ENCODE assay signal across 20 mouse cellular contexts in genomic region chr2:170342312-170342830, GRCm38 (mm10).
A peak's percentile ranks its signal among the peaks of the same experiment; 100 is the strongest.
DNase-seq lines count a peak whose midpoint lies in the region; ATAC-seq and TF ChIP-seq lines count a peak whose summit lies in the region.
"Had no signal": no experiment of that assay in that cellular context is flagged by ENCODE, and none has a peak within 500 bp of the region (broad histone marks: within the 10 kb centered on the region; RNA-seq: fewer than 3 reads in every experiment).

No protein-coding gene starts in this region.

- TF ChIP-seq EP300 in stomach, postnatal 0 days (optimal IDR thresholded peaks at IDR 0.05) = no peak

- TF ChIP-seq CTCF in stomach, postnatal 0 days (IDR thresholded peaks at IDR 0.05; ENCODE audit: low read depth) = no peak

- no peaks in the 10 kb centered on the region for H3K79me2 ChIP-seq in myocyte (ENCODE audit: control insufficient read depth, insufficient read depth)

- no peak overlapping the region for H3K9ac ChIP-seq in stomach, embryonic 16.5 days (ENCODE audit: low read length)
- H3K9ac ChIP-seq in stomach, postnatal 0 days (ENCODE audit: low read length) = no peak overlapping the region
- no peak overlapping the region for H3K9ac ChIP-seq in embryonic facial prominence, embryonic 15.5 days
- H3K9ac ChIP-seq: forebrain, postnatal 0 days; heart, embryonic 12.5 days; heart, embryonic 15.5 days; hindbrain, embryonic 14.5 days had no signal

- 0 out of 2 replicates have a peak overlapping the region, but pooled peaks have one; percentile 96 for H3K27ac ChIP-seq in stomach, embryonic 16.5 days (ENCODE audit: low read length)
- no peak overlapping the region; the same call in 1 of the 2 replicates for H3K27ac ChIP-seq in stomach, postnatal 0 days (replicated peaks)
- peak overlapping the region; percentile 24; the same call in 1 of the 2 replicates for H3K27ac ChIP-seq in embryonic facial prominence, embryonic 15.5 days (replicated peaks)
- H3K27ac ChIP-seq: forebrain, embryonic 10.5 days; heart, embryonic 15.5 days; hindbrain, embryonic 14.5 days; hindbrain, postnatal 0 days had no signal

- 78% methylated on average over 12 of the region's 12 CpGs for WGBS in stomach, embryonic 16.5 days
- WGBS in stomach, postnatal 0 days = 74% methylated on average over 12 of the region's 12 CpGs
- WGBS in embryonic facial prominence, embryonic 15.5 days = 72% methylated on average over 12 of the region's 12 CpGs

- no peaks in the 10 kb centered on the region for H3K36me3 ChIP-seq in stomach, embryonic 16.5 days (ENCODE audit: control insufficient read depth, insufficient read depth, low read length)
- H3K36me3 ChIP-seq in stomach, postnatal 0 days (ENCODE audit: control insufficient read depth, insufficient read depth, low read length) = no peaks in the 10 kb centered on the region
- no peaks in the 10 kb centered on the region for H3K36me3 ChIP-seq in embryonic facial prominence, embryonic 15.5 days
- no peaks in the 10 kb centered on the region for H3K36me3 ChIP-seq in myocyte (ENCODE audit: control insufficient read depth, insufficient read depth)
- H3K36me3 ChIP-seq: forebrain, embryonic 10.5 days; G1E; heart, embryonic 12.5 days; heart, embryonic 15.5 days had no signal

- DNase-seq in stomach, postnatal 0 days (ENCODE audit: low spot score) = no peak
- no peak for DNase-seq in spleen, postnatal 14 days (ENCODE audit: low spot score in 2 of 2)
- DNase-seq in right cerebral cortex, adult 18-20 months = no peak
- DNase-seq: cerebellum, adult 2 months; cerebellum, adult 9-11 months had no signal

- H3K4me3 ChIP-seq in stomach, embryonic 16.5 days (replicated peaks; ENCODE audit: low read length) = no peak overlapping the region
- H3K4me3 ChIP-seq in stomach, postnatal 0 days (ENCODE audit: low read depth, low read length) = no peak overlapping the region
- no peak overlapping the region for H3K4me3 ChIP-seq in embryonic facial prominence, embryonic 15.5 days (replicated peaks)
- no peak overlapping the region for H3K4me3 ChIP-seq in myocyte
- H3K4me3 ChIP-seq: erythroblast, embryonic 14.5 days; forebrain, embryonic 10.5 days; gastrocnemius, adult 2 months; heart, embryonic 12.5 days; heart, embryonic 15.5 days had no signal

- no peak for TF ChIP-seq POLR2A in myocyte (IDR thresholded peaks at IDR 0.05; ENCODE audit: insufficient read length, low read depth)

- H3K4me1 ChIP-seq in stomach, embryonic 16.5 days (ENCODE audit: control insufficient read depth, insufficient read depth, low read length) = peaks cover 35% of the 10 kb centered on the region
- peaks cover 3% of the 10 kb centered on the region; the same call in 1 of the 2 replicates for H3K4me1 ChIP-seq in stomach, postnatal 0 days (replicated peaks; ENCODE audit: control insufficient read depth, insufficient read depth)
- H3K4me1 ChIP-seq in embryonic facial prominence, embryonic 15.5 days = peaks cover 43% of the 10 kb centered on the region

- H3K9me3 ChIP-seq in stomach, embryonic 16.5 days (replicated peaks; ENCODE audit: control insufficient read depth, low read length) = no peaks in the 10 kb centered on the region
- H3K9me3 ChIP-seq in stomach, postnatal 0 days (ENCODE audit: control insufficient read depth, low read length) = no peaks in the 10 kb centered on the region
- no peaks in the 10 kb centered on the region for H3K9me3 ChIP-seq in embryonic facial prominence, embryonic 15.5 days (replicated peaks)
- H3K9me3 ChIP-seq: forebrain, embryonic 10.5 days; heart, embryonic 15.5 days had no signal

- H3K27me3 ChIP-seq in stomach, embryonic 16.5 days (ENCODE audit: control insufficient read depth, insufficient read depth, low read length) = no peaks in the 10 kb centered on the region
- H3K27me3 ChIP-seq in stomach, postnatal 0 days (ENCODE audit: control insufficient read depth, insufficient read depth, low read length) = no peaks in the 10 kb centered on the region
- H3K27me3 ChIP-seq in embryonic facial prominence, embryonic 15.5 days = no peaks in the 10 kb centered on the region
- no peaks in the 10 kb centered on the region for H3K27me3 ChIP-seq in myocyte (ENCODE audit: control insufficient read depth, insufficient read depth, insufficient read length)
- H3K27me3 ChIP-seq: CH12.LX; heart, embryonic 12.5 days; heart, embryonic 15.5 days; Patski had no signal

- H3ac ChIP-seq in myocyte (ENCODE audit: control insufficient read depth, insufficient read length) = no peak overlapping the region

- H3K4me2 ChIP-seq in stomach, embryonic 16.5 days (ENCODE audit: low read depth, low read length) = no peak overlapping the region
- H3K4me2 ChIP-seq in stomach, postnatal 0 days (replicated peaks; ENCODE audit: low read depth) = no peak overlapping the region
- H3K4me2 ChIP-seq in embryonic facial prominence, embryonic 15.5 days (replicated peaks) = no peak overlapping the region
- no peak overlapping the region for H3K4me2 ChIP-seq in myocyte (ENCODE audit: low read depth)
- H3K4me2 ChIP-seq: heart, embryonic 12.5 days; heart, embryonic 15.5 days; hindbrain, embryonic 14.5 days had no signal

- no peak for ATAC-seq in stomach, embryonic 16.5 days (ENCODE audit: insufficient read depth, low FRiP score)
- ATAC-seq in stomach, postnatal 0 days (ENCODE audit: low FRiP score, low TSS enrichment) = no peak
- ATAC-seq in embryonic facial prominence, embryonic 15.5 days (ENCODE audit: insufficient number of reproducible peaks, low FRiP score, low TSS enrichment, low read depth) = no peak; the same call in 1 of the 2 replicates
- ATAC-seq: forebrain, embryonic 14.5 days; Patski had no signal

TF ChIP-seq in myocyte, 11 proteins besides CTCF, POLR2A, EP300 and RAD21:
- TF ChIP-seq MYOD1 (IDR thresholded peaks at IDR 0.05; ENCODE audit: control insufficient read depth in 1 of 3, insufficient read length in 2 of 3, low read depth in 2 of 3) = peak in 2 of 3 experiments; percentile 21 to 53
- TF ChIP-seq MYOG (IDR thresholded peaks at IDR 0.05; ENCODE audit: control insufficient read depth in 1 of 3, insufficient read depth in 1 of 3, insufficient read length in 2 of 3, low read depth in 2 of 3) = peak in 2 of 3 experiments; percentile 10 to 19
- no peak for TF ChIP-seq POLR2AphosphoS2 (IDR thresholded peaks at IDR 0.05; ENCODE audit: insufficient read length, low read depth)
